Mouse (Mus musculus): ENCODE data around the gene Timm29.

Gene Timm29

GRCm38 (mm10) chr9:21615617-21616231, 23.2 kb downstream of the Timm29 start, which contains the start of gene Smarca4:
Gene Smarca4 (plus strand): TSS chr9:21616169.
- peak; percentile 97 for DNase-seq (ENCODE audit: extremely low spot score, low read depth, low spot score)

- no peak for DNase-seq (ENCODE audit: extremely low spot score, low read depth, low spot score)
Observed at GRCm38 (mm10) chr9:21616232-21616781, 23.8 kb downstream of the Timm29 start.

DNA sequence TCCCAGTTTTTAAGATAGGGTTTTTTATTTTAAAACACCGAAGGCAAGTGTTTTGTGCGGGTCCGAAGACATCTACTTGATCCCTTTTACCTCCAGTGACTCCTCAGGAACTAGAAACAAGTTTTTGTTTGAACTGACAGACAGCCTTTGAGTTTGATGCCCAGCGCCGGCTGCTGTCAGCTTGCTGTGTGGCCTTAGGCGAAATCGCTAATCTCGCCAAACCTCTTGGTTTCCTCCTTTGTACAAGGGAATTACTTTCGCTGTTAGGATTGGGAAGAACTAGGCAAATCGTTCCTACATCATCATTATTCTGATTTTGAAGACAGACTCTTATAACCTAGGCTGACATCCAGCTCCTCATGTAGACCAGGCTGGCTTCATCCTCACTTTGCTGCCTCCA, 24.5 kb downstream of the Timm29 start:
- no peak for DNase-seq (ENCODE audit: extremely low spot score, low read depth, low spot score)

DNA sequence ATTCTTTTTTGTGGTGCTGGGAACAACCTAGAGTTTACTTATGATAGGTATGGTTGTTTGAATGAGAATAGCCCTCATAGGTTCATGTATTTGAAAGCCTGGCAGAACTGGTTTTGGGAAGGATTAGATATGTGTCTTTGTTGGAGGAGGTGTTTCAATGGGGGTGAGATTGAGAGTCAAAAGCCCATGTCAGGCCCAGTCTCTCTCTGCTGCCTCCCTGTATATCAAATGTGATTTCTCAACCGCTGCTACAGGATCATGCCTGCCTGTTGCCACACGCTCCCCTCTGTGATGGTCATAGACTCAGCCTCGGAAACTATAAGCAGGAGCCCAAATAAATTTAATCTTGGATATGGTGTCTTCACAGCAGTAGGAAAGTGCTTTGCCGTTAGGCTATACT, 27.7 kb downstream of the Timm29 start:
- no peak for DNase-seq (ENCODE audit: extremely low spot score, low read depth, low spot score)

GRCm38 (mm10) chr9:21622676-21623075, 30.2 kb downstream of the Timm29 start:
- no peak for DNase-seq (ENCODE audit: extremely low spot score, low read depth, low spot score)

DNA sequence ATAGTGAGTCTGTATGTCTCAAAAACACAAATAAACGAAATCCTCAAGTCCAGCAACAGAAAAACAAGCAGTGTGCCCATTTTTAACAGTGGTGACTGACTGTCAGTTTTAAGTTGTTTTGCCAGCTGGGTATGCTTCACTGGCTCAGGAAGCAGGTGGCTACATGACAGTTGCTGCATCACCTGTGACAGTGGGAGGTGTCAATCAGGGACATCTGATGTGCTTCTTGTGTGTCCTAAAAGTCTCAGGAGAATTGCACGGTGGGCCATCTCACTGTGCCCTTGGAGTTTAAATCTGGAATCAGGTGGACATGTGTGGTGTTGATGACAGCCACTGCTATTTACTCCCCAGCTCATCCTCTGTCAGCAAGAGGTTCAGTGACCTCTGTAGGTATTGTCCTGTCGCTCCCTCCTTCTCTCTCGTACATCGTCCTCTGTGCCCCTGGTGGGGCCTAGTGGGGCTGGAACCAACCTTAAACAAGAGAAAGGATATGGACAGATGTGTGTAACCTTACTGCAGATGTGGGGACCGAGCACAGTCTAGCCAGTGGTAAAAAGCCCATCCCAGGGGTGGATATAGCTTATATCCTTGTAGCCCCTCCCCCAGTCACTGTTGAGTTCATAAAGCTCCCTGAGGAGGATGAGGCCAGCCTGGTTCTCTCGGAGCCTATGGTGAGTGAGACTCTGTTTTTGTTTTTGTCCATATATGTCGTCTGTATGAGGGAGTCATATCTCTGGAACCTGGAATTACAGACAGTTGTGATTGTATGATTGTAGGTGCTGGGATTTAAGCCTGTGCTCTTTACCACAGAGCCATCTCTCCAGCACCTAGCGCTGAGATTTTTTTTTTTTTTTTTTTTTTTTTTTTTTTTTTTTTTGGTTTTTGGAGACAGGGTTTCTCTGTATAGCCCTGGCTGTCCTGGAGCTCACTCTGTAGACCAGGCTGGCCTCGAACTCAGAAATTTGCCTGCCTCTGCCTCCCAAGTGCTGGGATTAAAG, 33.1 kb downstream of the Timm29 start:
- DNase-seq (ENCODE audit: extremely low spot score, low read depth, low spot score): no peak

GRCm38 (mm10) chr9:21626571-21626970, 34.0 kb downstream of the Timm29 start:
- no peak for DNase-seq (ENCODE audit: extremely low spot score, low read depth, low spot score)

- no peak for DNase-seq (ENCODE audit: extremely low spot score, low read depth, low spot score)
Observed at GRCm38 (mm10) chr9:21627145-21627795, 34.7 kb downstream of the Timm29 start.

DNA sequence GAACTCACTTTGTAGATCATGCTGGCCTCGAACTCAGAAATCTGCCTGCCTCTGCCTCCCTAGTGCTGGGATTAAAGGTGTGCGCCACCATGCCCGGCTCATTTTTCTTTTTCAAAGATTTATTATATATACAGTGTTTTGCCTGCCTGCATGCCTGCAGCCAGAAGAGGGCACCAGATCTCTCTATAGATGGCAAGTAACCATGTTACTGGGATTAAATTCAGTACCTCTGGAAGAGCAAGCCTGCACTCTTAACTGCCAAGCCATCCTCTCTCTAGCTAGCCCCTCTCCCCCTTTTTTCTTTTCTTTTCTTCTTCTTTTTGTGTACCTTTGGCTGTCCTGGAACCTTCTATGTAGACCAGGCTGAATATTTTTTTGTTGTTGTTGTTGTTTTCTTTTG, 38.2 kb downstream of the Timm29 start:
- no peak for DNase-seq (ENCODE audit: extremely low spot score, low read depth, low spot score)

DNA sequence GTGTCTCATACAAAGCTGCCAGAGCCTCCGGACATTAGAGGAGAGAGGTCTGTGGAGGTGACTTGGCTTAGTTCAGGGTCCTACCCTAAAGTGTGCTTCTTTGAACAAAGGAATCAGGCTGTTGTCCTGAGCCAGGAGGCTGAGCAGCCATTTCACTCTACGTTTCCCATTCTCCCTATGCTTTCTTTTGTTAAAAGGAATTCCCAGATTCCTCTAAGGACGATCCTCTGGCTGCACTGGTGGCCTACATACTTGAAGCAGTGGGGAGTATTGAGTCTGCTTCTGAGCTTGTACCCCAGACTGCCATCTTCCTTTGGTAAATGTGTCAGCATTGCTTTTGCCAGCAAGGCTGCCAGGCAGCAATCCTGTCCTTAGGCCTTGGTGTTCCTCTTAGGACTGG, 40.6 kb downstream of the Timm29 start:
- no peak for DNase-seq (ENCODE audit: extremely low spot score, low read depth, low spot score)

DNA sequence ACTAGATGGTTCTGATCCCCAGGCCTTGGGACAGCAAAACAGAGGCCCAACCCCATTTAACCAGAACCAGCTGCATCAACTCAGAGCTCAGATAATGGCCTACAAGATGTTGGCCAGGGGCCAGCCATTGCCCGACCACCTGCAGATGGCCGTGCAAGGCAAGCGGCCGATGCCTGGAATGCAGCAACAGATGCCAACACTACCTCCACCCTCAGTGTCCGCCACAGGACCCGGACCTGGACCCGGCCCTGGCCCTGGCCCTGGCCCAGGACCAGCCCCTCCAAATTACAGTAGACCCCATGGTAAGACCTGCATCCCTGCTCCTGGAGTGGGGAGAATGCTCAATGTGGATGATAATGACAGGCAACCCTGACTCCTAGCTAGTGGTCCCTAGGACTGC, 43.1 kb downstream of the Timm29 start:
- no peak for DNase-seq (ENCODE audit: extremely low spot score, low read depth, low spot score)

GRCm38 (mm10) chr9:21639031-21639430, 46.5 kb downstream of the Timm29 start:
- DNase-seq (ENCODE audit: extremely low spot score, low read depth, low spot score): no peak
